Mouse (Mus musculus) CH12.LX (cell line): ENCODE data around the gene Ephx1. TPM values are rescaled to one million over a fixed set of nuclear protein-coding genes. Genes with fewer than 3 reads are reported as not detected.

Source experiments
- DNase-seq: peaks from one replicate; pipeline ENCODE4 v3.0.0-alpha.2; 2013; ENCODE audit errors: extremely low read depth
- H3K27ac ChIP-seq: 2 replicates; pipeline ENCODE4 v1.5.1; 2012; ENCODE audit warnings: low read depth, mild to moderate bottlenecking, control low read depth, moderate library complexity; ENCODE audit not compliant: insufficient read depth
- H3K27me3 ChIP-seq: replicated peaks from 2 replicates; pipeline ENCODE3; 2012; ENCODE audit warnings: inconsistent platforms
- H3K36me3 ChIP-seq, 2 experiments: replicated peaks in 1 of 2; 2 replicates each; pipeline versions ENCODE3 to v1.6.1; 2012; ENCODE audit warnings: inconsistent platforms in 1 of 2, low read length in 1 of 2, mild to moderate bottlenecking in 1 of 2, mixed read lengths in 1 of 2, moderate library complexity in 1 of 2; ENCODE audit not compliant: control insufficient read depth in 1 of 2, insufficient read depth in 1 of 2
- H3K4me1 ChIP-seq, 2 experiments: 2 replicates each; pipeline ENCODE4 v1.6.1; 2012; ENCODE audit warnings: inconsistent platforms in 1 of 2, moderate library complexity in 1 of 2; ENCODE audit not compliant: insufficient read depth in 2 of 2, control insufficient read depth in 1 of 2
- H3K4me2 ChIP-seq: 2 replicates; pipeline ENCODE4 v1.6.1; 2012; ENCODE audit warnings: low read depth, mild to moderate bottlenecking, control low read depth; ENCODE audit not compliant: poor library complexity, insufficient read depth, severe bottlenecking
- H3K4me3 ChIP-seq, 3 experiments: fragments of 150-350 bp in 1 of 3; sonication (generic) in 1 of 3; replicated peaks in 1 of 3; 2 replicates each; pipeline versions ENCODE3 to v1.5.1; 2011 to 2012; ENCODE audit warnings: low read depth in 2 of 3, low read length in 2 of 3, mild to moderate bottlenecking in 2 of 3, moderate library complexity in 2 of 3, control low read depth in 1 of 3, improper control_type of control experiment in 1 of 3, inconsistent platforms in 1 of 3, mixed read lengths in 1 of 3; ENCODE audit not compliant: poor library complexity in 1 of 3
- H3K79me2 ChIP-seq: replicated peaks from 2 replicates; pipeline ENCODE4 v1.6.1; 2012; ENCODE audit warnings: mild to moderate bottlenecking, moderate library complexity; ENCODE audit not compliant: control insufficient read depth, poor library complexity, insufficient read depth, severe bottlenecking; ENCODE audit errors: extremely low read depth
- H3K9ac ChIP-seq: 2 replicates; pipeline ENCODE4 v1.6.1; 2012; ENCODE audit warnings: low read depth, mild to moderate bottlenecking, control low read depth, moderate library complexity; ENCODE audit not compliant: insufficient read depth
- H3K9me3 ChIP-seq: replicated peaks from 2 replicates; pipeline ENCODE3; 2012; ENCODE audit warnings: low read length, inconsistent platforms, mixed read lengths
- BHLHE40 ChIP-seq: IDR thresholded peaks from 2 replicates; pipeline ENCODE4 v1.6.1; 2011; ENCODE audit warnings: mild to moderate bottlenecking, low read depth, low read length, improper control_type of control experiment
- CTCF ChIP-seq, 2 experiments: IDR thresholded peaks in 1 of 2; conservative IDR thresholded peaks in 1 of 2; 2 replicates each; pipeline ENCODE4 v1.5.1; 2011 to 2012; ENCODE audit warnings: low read depth in 2 of 2, low read length in 2 of 2, improper control_type of control experiment in 1 of 2, inconsistent platforms in 1 of 2, mild to moderate bottlenecking in 1 of 2, moderate library complexity in 1 of 2
- GABPA ChIP-seq: IDR thresholded peaks from 2 replicates; pipeline ENCODE4 v1.6.1; 2012; ENCODE audit warnings: low read depth, low read length, improper control_type of control experiment, inconsistent platforms; ENCODE audit not compliant: insufficient replicate concordance
- IRF4 ChIP-seq: IDR thresholded peaks from 2 replicates; pipeline ENCODE4 v1.6.1; 2014; ENCODE audit warnings: low read depth, mild to moderate bottlenecking, inconsistent platforms, low read length, improper control_type of control experiment
- JUND ChIP-seq: conservative IDR thresholded peaks from 2 replicates; pipeline ENCODE4 v1.6.1; 2011; ENCODE audit warnings: low read depth, low read length, improper control_type of control experiment
- MAFK ChIP-seq: IDR thresholded peaks from 2 replicates; pipeline ENCODE4 v1.6.1; 2011; ENCODE audit warnings: low read length, improper control_type of control experiment; ENCODE audit not compliant: insufficient replicate concordance
- MAX ChIP-seq: IDR thresholded peaks from 2 replicates; pipeline ENCODE4 v1.6.1; 2011; ENCODE audit warnings: low read length, improper control_type of control experiment
- MAZ ChIP-seq: IDR thresholded peaks from 2 replicates; pipeline ENCODE4 v1.6.1; 2012; ENCODE audit warnings: low read depth, mild to moderate bottlenecking, inconsistent platforms, low read length, improper control_type of control experiment, moderate library complexity
- MEF2A ChIP-seq: IDR thresholded peaks from 2 replicates; pipeline ENCODE4 v1.6.1; 2014; ENCODE audit warnings: low read depth, mild to moderate bottlenecking, inconsistent platforms, low read length, improper control_type of control experiment, borderline replicate concordance
- MXI1 ChIP-seq: IDR thresholded peaks from 2 replicates; pipeline ENCODE4 v1.6.1; 2011; ENCODE audit warnings: mild to moderate bottlenecking, low read depth, low read length, improper control_type of control experiment
- MYC ChIP-seq: IDR thresholded peaks from 2 replicates; pipeline ENCODE4 v1.6.1; 2011; ENCODE audit warnings: low read depth, mild to moderate bottlenecking, improper control_type of control experiment, low read length
- NELFE ChIP-seq: IDR thresholded peaks from 2 replicates; pipeline ENCODE4 v1.6.1; 2011; ENCODE audit warnings: low read depth, low read length, improper control_type of control experiment
- NRF1 ChIP-seq: IDR thresholded peaks from 2 replicates; pipeline ENCODE4 v1.6.1; 2014; ENCODE audit warnings: low read depth, mild to moderate bottlenecking, inconsistent platforms, low read length, improper control_type of control experiment, moderate library complexity
- RAD21 ChIP-seq: IDR thresholded peaks from 2 replicates; pipeline ENCODE4 v1.6.1; 2011; ENCODE audit warnings: low read depth, mild to moderate bottlenecking, low read length, improper control_type of control experiment, moderate library complexity
- RCOR1 ChIP-seq: conservative IDR thresholded peaks from 2 replicates; pipeline ENCODE4 v1.6.1; 2012; ENCODE audit warnings: low read depth, mild to moderate bottlenecking, inconsistent platforms, low read length, improper control_type of control experiment
- SIN3A ChIP-seq: IDR thresholded peaks from 2 replicates; pipeline ENCODE4 v1.6.1; 2012; ENCODE audit warnings: low read length, improper control_type of control experiment, inconsistent platforms
- TCF12 ChIP-seq: IDR thresholded peaks from 2 replicates; pipeline ENCODE4 v1.6.1; 2014; ENCODE audit warnings: low read depth, mild to moderate bottlenecking, inconsistent platforms, low read length, improper control_type of control experiment
- USF2 ChIP-seq: conservative IDR thresholded peaks from 2 replicates; pipeline ENCODE4 v1.6.1; 2011; ENCODE audit warnings: low read depth, low read length, improper control_type of control experiment
- ZC3H11A ChIP-seq: IDR thresholded peaks from 2 replicates; pipeline ENCODE4 v1.6.1; 2012; ENCODE audit warnings: low read depth, mild to moderate bottlenecking, inconsistent platforms, low read length, improper control_type of control experiment
- ZKSCAN1 ChIP-seq: IDR thresholded peaks from 2 replicates; pipeline ENCODE4 v1.6.1; 2012; ENCODE audit warnings: low read depth, inconsistent platforms, low read length, improper control_type of control experiment, borderline replicate concordance
- ZMIZ1 ChIP-seq: IDR thresholded peaks from 2 replicates; pipeline ENCODE4 v1.6.1; 2012; ENCODE audit warnings: low read depth, mild to moderate bottlenecking, inconsistent platforms, low read length, improper control_type of control experiment
- dilution Hi-C: fragments of 300-500 bp; cut with MboI; formaldehyde crosslinking; loops from 2 replicates; pipeline ENCODE4 v1.14.3; 2020; ENCODE audit warnings: low sequenced_read_pairs; ENCODE audit not compliant: extremely low pct_unique_long_range_greater_than_20kb, extremely low pct_ligation_motif_present
- in situ Hi-C: fragments of 300-500 bp; cut with MboI; formaldehyde crosslinking; loops from 3 replicates; pipeline ENCODE4 v1.14.3; 2019; ENCODE audit warnings: low sequenced_read_pairs, low pct_ligation_motif_present, low pct_unique_long_range_greater_than_20kb, mixed read lengths
- polyA plus RNA-seq: library from polyadenylated mRNA; unstranded; fragments of >175 nt; gene quantifications from 2 replicates; pipeline ENCODE4 v1.2.1, GENCODE M21; 2012; ENCODE audit warnings: low read depth; ENCODE audit not compliant: insufficient read length
- total RNA-seq, 2 experiments: library from RNA; depleted of rRNA; stranded (reverse); fragments of 300-350 nt in 1 of 2; fragments of >200 nt in 1 of 2; gene quantifications; 2 replicates each; pipeline ENCODE4 v1.2.3; 2012 to 2014

The Ephx1 gene
- total and polyA plus RNA-seq, 3 experiments = 10.7 to 20.7 (median 12.0) TPM

DNA sequence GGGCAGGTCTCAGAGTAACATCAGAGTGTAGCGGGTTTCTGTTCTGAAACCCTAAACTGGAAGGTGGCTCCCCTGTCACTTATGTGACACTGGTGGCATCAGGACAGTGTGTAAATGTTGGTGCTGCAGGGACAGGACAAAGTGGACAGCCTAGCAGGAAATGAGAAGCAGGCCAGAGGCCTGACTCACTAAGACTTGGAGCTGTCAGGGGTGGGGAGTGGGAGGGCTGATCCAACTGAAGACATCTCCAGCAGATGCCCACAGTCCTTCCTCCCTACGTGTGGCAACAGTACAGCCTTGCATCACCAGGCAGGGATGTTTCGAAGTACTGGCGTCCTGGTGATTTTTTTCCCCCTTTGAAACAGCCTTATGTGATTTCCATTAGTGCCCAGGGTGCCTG lies 76.2 kb downstream of the Ephx1 start:
- Histone ChIP-seq H3K4me3 (no peak overlapping the region), H3K36me3 (peaks cover 0 to 21% of the 10 kb centered on the region in 2 experiments), H3K4me2 (no peak overlapping the region), H3K9me3 (no peaks in the 10 kb centered on the region), H3K4me1 (peaks cover 11 to 34% of the 10 kb centered on the region in 2 experiments), H3K27ac (no peak overlapping the region), H3K9ac (no peak overlapping the region), H3K79me2 (no peaks in the 10 kb centered on the region), H3K27me3 (peaks cover 33% of the 10 kb centered on the region)
- dilution Hi-C loops = no loop called here
- no peak for TF ChIP-seq GABPA
- in situ Hi-C loops = no loop called here
- DNase-seq = no peak

DNA sequence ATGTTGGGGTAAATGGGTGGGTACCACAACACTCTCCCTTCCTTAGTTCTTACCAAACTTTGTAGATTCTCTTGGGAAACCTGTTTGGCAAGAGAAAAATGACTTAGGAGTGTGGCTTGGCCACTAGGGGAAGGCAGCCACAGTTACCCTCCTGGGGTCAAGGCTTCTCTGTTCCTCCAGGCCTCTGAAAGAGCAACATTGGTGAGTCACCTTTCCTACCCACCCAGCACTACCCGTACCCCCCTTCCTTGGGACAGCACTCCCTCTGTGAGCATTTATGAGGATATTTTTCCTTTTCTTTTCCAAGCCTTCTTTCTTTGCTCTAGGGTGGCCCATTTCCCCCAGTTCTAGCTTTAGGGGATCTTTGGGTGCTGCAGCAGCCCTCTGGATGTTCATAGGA lies 76.8 kb downstream of the Ephx1 start:
- no peak overlapping the region for H3K27ac ChIP-seq
- no peaks in the 10 kb centered on the region for H3K79me2 ChIP-seq
- dilution Hi-C loops = no loop called here
- H3K4me3 ChIP-seq = no peak overlapping the region
- H3K4me1 ChIP-seq = peaks cover 11 to 34% of the 10 kb centered on the region in 2 experiments
- DNase-seq = no peak
- no peaks in the 10 kb centered on the region for H3K9me3 ChIP-seq
- no peak overlapping the region for H3K9ac ChIP-seq
- H3K36me3 ChIP-seq = peaks cover 0 to 17% of the 10 kb centered on the region in 2 experiments
- in situ Hi-C loops = no loop called here
- peaks cover 33% of the 10 kb centered on the region for H3K27me3 ChIP-seq
- no peak overlapping the region for H3K4me2 ChIP-seq
- TF ChIP-seq MYC (no peak), CTCF (conservative IDR thresholded peaks at IDR 0.05 in 1 of 2, IDR thresholded peaks at IDR 0.05 in 1 of 2; ENCODE audit: low read depth in 2 of 2, low read length in 2 of 2) (peak in 1 of 2 experiments; percentile 16; a peak in 1 of 4 replicates)
- TF ChIP-seq, all 38 proteins: peak for 1

DNA sequence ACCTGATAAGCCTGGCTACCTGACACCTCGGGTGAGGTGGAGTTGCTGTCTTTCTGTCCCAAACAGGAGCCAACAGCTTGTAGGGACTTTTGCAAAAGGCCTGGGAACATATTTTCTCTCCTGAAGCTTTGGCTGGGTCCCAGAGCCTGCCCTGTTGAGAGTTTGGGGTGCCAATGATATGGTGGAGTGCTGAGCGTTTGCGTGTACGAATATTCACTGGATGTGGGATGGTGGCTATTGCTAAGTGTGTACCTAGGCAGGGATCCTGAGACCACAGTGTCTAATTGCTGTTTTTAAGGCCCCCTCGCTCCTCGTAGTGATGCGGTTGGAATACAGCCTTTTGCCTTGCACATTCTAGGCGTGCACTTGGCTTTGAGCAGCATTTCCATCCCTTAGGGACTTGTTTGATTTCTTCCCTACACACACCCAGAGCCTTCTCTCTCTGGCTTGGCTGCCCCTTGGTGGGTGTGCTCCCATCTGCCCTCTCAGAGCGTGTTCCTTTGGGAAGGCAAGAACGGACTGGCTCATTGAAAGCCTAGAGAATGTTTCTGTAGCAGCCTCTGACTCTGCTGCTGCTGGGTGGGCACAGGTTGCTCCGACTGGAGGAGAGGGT lies 77.6 kb downstream of the Ephx1 start:
- Histone ChIP-seq H3K79me2 (no peaks in the 10 kb centered on the region), H3K9me3 (no peaks in the 10 kb centered on the region), H3K4me1 (peaks cover 11 to 34% of the 10 kb centered on the region in 2 experiments), H3K4me3 (peak overlapping the region; percentile 60 to 78 (median 70)), H3K4me2 (peak overlapping the region; percentile 83), H3K9ac (no peak overlapping the region), H3K36me3 (peaks cover 0 to 12% of the 10 kb centered on the region in 2 experiments), H3K27ac (no peak overlapping the region), H3K27me3 (peaks cover 33% of the 10 kb centered on the region)
- TF ChIP-seq IRF4 (no peak), NRF1 (no peak), RAD21 (no peak), USF2 (no peak), ZC3H11A (no peak), ZMIZ1 (no peak), BHLHE40 (no peak), ZKSCAN1 (no peak), MAFK (no peak), NELFE (no peak), MAZ (no peak), SIN3A (no peak), CTCF (conservative IDR thresholded peaks at IDR 0.05 in 1 of 2, IDR thresholded peaks at IDR 0.05 in 1 of 2; ENCODE audit: low read depth in 2 of 2, low read length in 2 of 2) (no peak), JUND (no peak), MAX (no peak), RCOR1 (no peak), TCF12 (no peak), MXI1 (no peak), MEF2A (no peak)
- in situ Hi-C loops (no loop called here), dilution Hi-C loops (no loop called here)
- no peak for DNase-seq
